Mouse (Mus musculus): ENCODE data around the gene Hmg20b. TPM values are rescaled to one million over a fixed set of nuclear protein-coding genes. Genes with fewer than 3 reads are reported as not detected.

The Hmg20b gene
- polyA plus RNA-seq, 1 experiment, result 80.2 TPM

DNA sequence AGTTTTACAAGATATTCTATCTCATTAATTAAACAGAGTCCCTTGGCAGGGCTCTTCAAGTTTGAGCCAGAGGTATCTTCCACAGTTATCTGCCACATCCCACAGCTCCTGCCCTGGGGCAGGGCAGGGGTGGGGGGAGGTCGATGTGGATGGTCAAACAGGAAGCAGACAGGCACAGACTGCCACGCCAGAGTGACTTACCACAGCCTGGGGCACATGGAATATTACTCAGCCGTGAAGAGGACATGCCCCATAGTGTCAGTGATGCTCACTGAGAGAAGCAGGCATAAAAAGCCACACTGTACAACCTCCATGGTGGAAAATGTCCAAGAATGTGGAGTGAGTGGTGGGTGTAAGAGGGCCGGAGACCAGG, 5.1 kb downstream of the Hmg20b start:
- Histone ChIP-seq H3K4me2 (ENCODE audit: low read depth) (no peak overlapping the region), H3K4me3 (no peak overlapping the region), H3K79me2 (ENCODE audit: control insufficient read depth, insufficient read depth) (no peaks in the 10 kb centered on the region), H3K36me3 (ENCODE audit: control insufficient read depth, insufficient read depth) (peaks cover 9% of the 10 kb centered on the region), H3K27me3 (ENCODE audit: control insufficient read depth, insufficient read depth, insufficient read length) (peaks cover 12% of the 10 kb centered on the region), H3ac (ENCODE audit: control insufficient read depth, insufficient read length) (no peak overlapping the region)
- TF ChIP-seq MYOD1 (IDR thresholded peaks at IDR 0.05; ENCODE audit: control insufficient read depth in 1 of 3, insufficient read length in 2 of 3, low read depth in 2 of 3), result no peak
- TF ChIP-seq MAX (IDR thresholded peaks at IDR 0.05; ENCODE audit: low read depth), result no peak
- TF ChIP-seq REST (IDR thresholded peaks at IDR 0.05; ENCODE audit: insufficient read depth, insufficient read length), result no peak
- no peak for TF ChIP-seq POLR2A (IDR thresholded peaks at IDR 0.05; ENCODE audit: insufficient read length, low read depth)
- no peak for TF ChIP-seq USF1 (IDR thresholded peaks at IDR 0.05; ENCODE audit: low read depth)
- TF ChIP-seq TCF3 (IDR thresholded peaks at IDR 0.05; ENCODE audit: insufficient read length, low read depth), result no peak
- TF ChIP-seq POLR2AphosphoS2 (IDR thresholded peaks at IDR 0.05; ENCODE audit: insufficient read length, low read depth), result peak; percentile 44
- no peak for TF ChIP-seq TCF12 (IDR thresholded peaks at IDR 0.05; ENCODE audit: insufficient read depth, poor library complexity, severe bottlenecking)
- no peak for TF ChIP-seq E2F4 (IDR thresholded peaks at IDR 0.05; ENCODE audit: insufficient read depth)

DNA sequence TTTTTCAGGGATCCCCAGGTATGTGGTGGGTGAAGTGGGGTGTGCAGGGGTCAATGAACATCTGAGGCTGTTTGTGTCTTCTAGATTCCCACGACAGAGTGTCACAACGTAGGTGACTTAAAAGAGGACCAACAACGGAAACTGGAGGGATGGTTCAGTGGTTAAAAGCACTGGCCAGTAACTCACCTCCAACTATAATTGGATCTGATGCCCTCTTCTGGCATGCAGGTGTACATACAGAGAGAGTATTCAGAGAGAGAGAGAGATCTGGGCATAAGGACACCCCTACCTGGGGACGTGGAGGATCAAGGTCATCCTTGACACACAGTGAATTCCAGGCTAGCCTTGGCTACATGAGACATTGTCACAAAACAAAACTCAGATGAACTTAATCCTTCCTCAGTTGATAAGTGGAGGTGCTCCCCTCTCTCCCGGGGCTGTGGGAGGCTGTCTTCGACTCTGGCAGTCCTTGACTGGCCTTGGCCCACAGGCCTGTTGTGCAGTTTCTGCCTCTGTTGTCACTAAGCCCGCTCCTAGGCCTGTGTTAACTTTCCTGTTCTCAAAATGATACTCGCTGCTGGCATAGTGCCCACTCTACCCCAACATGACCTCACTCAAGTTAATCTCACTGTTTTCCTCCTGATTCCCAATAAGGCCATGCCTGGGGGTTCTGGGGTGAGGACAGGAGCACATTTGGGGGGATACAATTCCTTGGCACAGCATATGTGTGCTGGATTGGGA, 5.7 kb downstream of the Hmg20b start:
- H3ac ChIP-seq (ENCODE audit: control insufficient read depth, insufficient read length), result no peak overlapping the region
- H3K4me3 ChIP-seq, result no peak overlapping the region
- peaks cover 12% of the 10 kb centered on the region for H3K27me3 ChIP-seq (ENCODE audit: control insufficient read depth, insufficient read depth, insufficient read length)
- peaks cover 9% of the 10 kb centered on the region for H3K36me3 ChIP-seq (ENCODE audit: control insufficient read depth, insufficient read depth)
- TF ChIP-seq POLR2A (IDR thresholded peaks at IDR 0.05; ENCODE audit: insufficient read length, low read depth), result no peak
- no peak for TF ChIP-seq CEBPB (IDR thresholded peaks at IDR 0.05; ENCODE audit: insufficient read depth, poor library complexity, severe bottlenecking)
- no peak for TF ChIP-seq USF1 (IDR thresholded peaks at IDR 0.05; ENCODE audit: low read depth)
- no peak for TF ChIP-seq E2F4 (IDR thresholded peaks at IDR 0.05; ENCODE audit: insufficient read depth)
- no peak for TF ChIP-seq POLR2AphosphoS2 (IDR thresholded peaks at IDR 0.05; ENCODE audit: insufficient read length, low read depth)
- no peak for TF ChIP-seq REST (IDR thresholded peaks at IDR 0.05; ENCODE audit: insufficient read depth, insufficient read length)
- no peak for TF ChIP-seq MYOG (IDR thresholded peaks at IDR 0.05; ENCODE audit: control insufficient read depth in 1 of 3, insufficient read depth in 1 of 3, insufficient read length in 2 of 3, low read depth in 2 of 3)
- TF ChIP-seq MYOD1 (IDR thresholded peaks at IDR 0.05; ENCODE audit: control insufficient read depth in 1 of 3, insufficient read length in 2 of 3, low read depth in 2 of 3), result no peak
- TF ChIP-seq TCF3 (IDR thresholded peaks at IDR 0.05; ENCODE audit: insufficient read length, low read depth), result no peak
- no peak overlapping the region for H3K4me2 ChIP-seq (ENCODE audit: low read depth)
- no peaks in the 10 kb centered on the region for H3K79me2 ChIP-seq (ENCODE audit: control insufficient read depth, insufficient read depth)

DNA sequence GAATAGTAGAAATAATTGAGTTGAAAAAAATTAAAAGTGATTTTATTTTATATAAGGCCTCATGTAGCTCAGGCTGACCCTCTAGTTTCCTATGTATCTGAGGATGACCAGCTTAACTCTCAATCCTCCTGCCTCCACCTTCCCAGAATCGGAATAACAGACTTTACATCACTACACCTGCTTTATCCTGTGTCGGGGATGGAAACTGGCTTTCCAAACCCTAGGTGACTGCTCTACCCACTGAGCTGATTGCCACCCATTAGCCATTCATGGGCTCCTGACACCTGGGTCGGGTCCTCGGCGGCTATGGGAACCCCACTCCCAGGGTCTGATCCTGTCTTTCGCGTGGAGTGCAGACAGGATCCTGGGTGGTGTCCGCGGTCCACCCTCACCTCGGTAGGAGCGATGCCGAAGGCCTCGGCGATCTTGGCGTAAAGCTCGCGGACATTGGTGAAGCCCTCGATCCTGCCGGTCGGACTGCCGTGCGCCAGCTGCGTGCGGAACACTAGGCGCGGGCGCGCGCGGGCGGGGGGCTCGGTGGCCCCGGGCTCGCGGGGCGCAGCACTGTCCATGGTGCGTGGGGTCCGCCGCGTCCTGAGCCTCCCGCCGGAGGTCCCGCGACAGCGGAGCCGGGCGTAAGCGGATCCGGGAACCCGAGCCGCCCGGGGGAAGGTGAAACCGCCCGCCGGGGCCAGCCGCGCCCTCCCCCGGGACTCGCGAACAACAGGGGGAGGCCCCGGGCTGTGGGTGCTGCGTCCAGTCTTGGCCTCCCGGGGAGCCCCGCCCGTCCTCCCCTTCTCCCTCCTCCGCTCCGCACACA, 7.4 kb downstream of the Hmg20b start, which contains the start of gene Gipc3:
Gipc3 (minus strand) TSS at position 581 of the 820 bp plus-strand sequence.
- peaks cover 7% of the 10 kb centered on the region for H3K36me3 ChIP-seq (ENCODE audit: control insufficient read depth, insufficient read depth)
- peaks cover 12% of the 10 kb centered on the region for H3K27me3 ChIP-seq (ENCODE audit: control insufficient read depth, insufficient read depth, insufficient read length)
- no peak within 1 kb of the TSS for H3K4me3 ChIP-seq
- H3K4me2 ChIP-seq (ENCODE audit: low read depth), result peak within 1 kb of the TSS; percentile 36
- TF ChIP-seq MYOD1 (IDR thresholded peaks at IDR 0.05; ENCODE audit: control insufficient read depth in 1 of 3, insufficient read length in 2 of 3, low read depth in 2 of 3) (peak in 1 of 3 experiments; percentile 1), USF1 (IDR thresholded peaks at IDR 0.05; ENCODE audit: low read depth) (no peak)
- no peak within 1 kb of the TSS for H3ac ChIP-seq (ENCODE audit: control insufficient read depth, insufficient read length)
- H3K79me2 ChIP-seq (ENCODE audit: control insufficient read depth, insufficient read depth), result no peaks in the 10 kb centered on the region

DNA sequence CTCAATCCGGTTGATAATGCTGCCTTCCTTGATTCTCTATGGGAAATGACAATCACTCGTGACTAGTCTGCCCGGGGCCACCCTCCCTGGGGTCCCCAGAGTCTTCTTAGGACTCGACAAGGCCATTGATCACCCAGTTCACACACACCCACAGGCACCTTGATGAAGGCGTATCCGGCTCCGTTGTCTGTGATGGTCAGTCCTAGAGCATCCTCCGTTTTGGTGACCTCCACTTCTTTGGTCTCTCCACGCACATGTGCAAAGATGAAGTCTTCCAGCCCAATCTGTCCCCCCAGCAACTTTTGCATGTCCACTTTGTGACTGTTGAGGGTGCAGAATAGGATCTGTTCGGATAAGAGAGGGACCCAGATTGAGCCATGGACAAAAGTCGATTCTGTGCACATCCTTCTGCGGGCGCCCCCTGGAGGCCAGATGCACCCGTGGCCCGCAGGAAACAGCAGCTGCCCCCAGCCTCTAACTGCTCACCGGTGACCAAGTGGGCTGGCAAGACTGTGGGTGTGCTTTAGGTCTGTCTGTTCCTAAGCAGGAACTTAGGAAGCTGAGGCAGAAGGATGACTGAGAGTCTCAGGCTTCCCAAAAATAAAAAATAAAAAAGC, 8.8 kb downstream of the Hmg20b start:
- Histone ChIP-seq H3K36me3 (ENCODE audit: control insufficient read depth, insufficient read depth) (no peaks in the 10 kb centered on the region), H3K4me2 (ENCODE audit: low read depth) (no peak overlapping the region), H3ac (ENCODE audit: control insufficient read depth, insufficient read length) (no peak overlapping the region), H3K27me3 (ENCODE audit: control insufficient read depth, insufficient read depth, insufficient read length) (peaks cover 12% of the 10 kb centered on the region), H3K79me2 (ENCODE audit: control insufficient read depth, insufficient read depth) (no peaks in the 10 kb centered on the region), H3K4me3 (no peak overlapping the region)
- TF ChIP-seq MYOD1 (IDR thresholded peaks at IDR 0.05; ENCODE audit: control insufficient read depth in 1 of 3, insufficient read length in 2 of 3, low read depth in 2 of 3) (peak in 1 of 3 experiments; percentile 13), MYOG (IDR thresholded peaks at IDR 0.05; ENCODE audit: control insufficient read depth in 1 of 3, insufficient read depth in 1 of 3, insufficient read length in 2 of 3, low read depth in 2 of 3) (peak in 1 of 3 experiments; percentile 63), SRF (IDR thresholded peaks at IDR 0.05; ENCODE audit: control insufficient read depth, insufficient read length, low read depth) (no peak)

Measured in myocyte (in vitro differentiated cells).